Mouse (Mus musculus) E14TG2a.4 (cell line): ENCODE results near the gene Pgap3.

ENCODE experiments used
- CTCF ChIP-seq: conservative IDR thresholded peaks from 2 replicates; pipeline ENCODE4 v1.5.1; 2014; ENCODE audit warnings: low read length
- NANOG ChIP-seq: IDR thresholded peaks from 2 replicates; pipeline ENCODE4 v1.6.1; 2014; ENCODE audit warnings: borderline replicate concordance, low read length, mixed read lengths
- POU5F1 ChIP-seq: IDR thresholded peaks from 2 replicates; pipeline ENCODE4 v1.6.1; 2014; ENCODE audit warnings: low read length, borderline replicate concordance

GRCm38 (mm10) chr11:98360866-98361521 lies 39.3 kb downstream of the Pgap3 start:
- TF ChIP-seq CTCF (no peak), POU5F1 (no peak), NANOG (no peak)
